Mouse (Mus musculus) brown adipose tissue, adult 24 weeks (tissue): ENCODE results near the gene Lrrk1. TPM values are rescaled to one million over a fixed set of nuclear protein-coding genes. Genes with fewer than 3 reads are reported as not detected.

Experiments used
- H3K27ac ChIP-seq: fragments of 200-500 bp; replicated peaks from 2 replicates; pipeline ENCODE4 v1.5.1; 2012; ENCODE audit warnings: low read depth, mild to moderate bottlenecking, low read length
- H3K4me1 ChIP-seq: fragments of 200-500 bp; 2 replicates; pipeline ENCODE4 v1.6.1; 2012; ENCODE audit warnings: low read length, mixed read lengths; ENCODE audit not compliant: control insufficient read depth, insufficient read depth, insufficient read length
- H3K4me3 ChIP-seq: fragments of 200-500 bp; 2 replicates; pipeline ENCODE4 v1.5.1; 2012; ENCODE audit warnings: low read depth, mild to moderate bottlenecking, low read length, moderate library complexity; ENCODE audit not compliant: insufficient read depth
- polyA plus RNA-seq: library from polyadenylated mRNA; stranded (reverse); fragments of >200 nt; gene quantifications from 2 replicates; pipeline ENCODE4 v1.2.4, GENCODE M21; 2012; ENCODE audit not compliant: missing spikeins, insufficient read depth, insufficient read length

Gene Lrrk1
- 2.1 and 2.5 TPM in 2 replicates for polyA plus RNA-seq

DNA sequence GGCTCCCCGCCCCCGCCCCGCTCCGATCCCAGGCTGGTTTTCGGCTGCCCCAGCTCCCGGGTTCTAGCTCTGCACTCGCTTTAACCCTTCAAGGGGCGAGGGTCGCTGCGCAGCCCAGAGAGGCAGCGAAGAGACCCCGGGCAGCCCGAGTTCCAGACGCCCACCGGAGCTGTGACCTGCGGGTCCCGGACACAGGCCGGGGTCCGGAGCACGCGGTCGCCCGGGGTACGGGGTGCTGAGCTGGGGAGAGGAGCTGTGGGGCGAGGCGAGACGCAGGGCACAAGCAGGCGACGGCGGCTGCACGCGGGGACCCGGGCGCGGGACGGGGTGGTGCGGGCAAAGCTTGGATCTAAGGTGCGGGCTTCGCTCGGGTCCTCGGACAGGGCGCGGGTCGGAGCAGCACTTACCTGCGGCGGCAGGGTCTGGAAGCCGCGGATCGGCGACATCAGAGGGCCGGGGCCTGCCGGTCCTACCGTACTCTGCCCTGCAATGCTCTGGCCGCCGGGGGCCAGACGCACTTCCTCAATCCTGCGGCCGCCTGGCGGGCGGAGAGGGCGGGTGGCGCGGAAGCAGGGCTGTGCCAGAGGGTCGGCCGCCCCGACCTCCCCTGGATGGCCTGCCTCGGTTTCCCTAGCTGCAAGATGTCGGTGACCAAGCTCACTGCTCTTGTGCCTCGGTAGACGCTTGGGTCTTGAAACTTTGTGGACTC lies at the start of gene Lrrk1:
TSS of gene Lrrk1 (minus strand) at position 538 of the 709 bp plus-strand sequence.
- peaks cover 19% of the 10 kb centered on the region; the same call in 1 of the 2 replicates for H3K4me1 ChIP-seq
- peak within 1 kb of the TSS; percentile 86 for H3K27ac ChIP-seq
- H3K4me3 ChIP-seq = peak within 1 kb of the TSS; percentile 64

GRCm38 (mm10) chr7:66434453-66434935 lies 46.3 kb upstream of the Lrrk1 start:
- H3K27ac ChIP-seq = no peak overlapping the region
- H3K4me3 ChIP-seq = no peak overlapping the region
- H3K4me1 ChIP-seq = no peaks in the 10 kb centered on the region

GRCm38 (mm10) chr7:66427437-66428161 lies 39.4 kb upstream of the Lrrk1 start, which contains the start of gene Aldh1a3:
Gene Aldh1a3, minus strand, starts transcription at chr7:66427517.
- H3K4me1 ChIP-seq = no peaks in the 10 kb centered on the region
- H3K27ac ChIP-seq = no peak within 1 kb of the TSS
- H3K4me3 ChIP-seq = peak within 1 kb of the TSS; percentile 40

DNA sequence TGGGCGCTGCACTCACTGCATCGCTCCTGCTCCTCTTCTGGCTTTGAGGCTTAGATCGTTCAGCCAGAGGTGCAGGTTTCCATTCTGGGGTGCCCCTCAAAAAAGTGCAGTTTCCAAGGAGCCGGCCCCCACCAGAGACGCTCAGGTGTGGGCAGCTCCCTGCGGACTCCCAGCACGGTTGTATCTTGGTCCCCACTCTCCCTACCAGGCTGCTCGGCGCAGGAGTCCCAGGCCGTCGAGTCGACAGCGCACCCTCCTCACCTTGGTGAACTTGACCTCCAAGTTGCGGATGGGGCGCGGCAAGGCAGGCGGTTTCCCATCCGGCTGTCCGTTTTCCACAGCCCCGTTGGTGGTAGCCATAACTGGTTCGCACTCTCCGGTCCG lies 38.9 kb upstream of the Lrrk1 start:
- H3K4me1 ChIP-seq = no peaks in the 10 kb centered on the region
- H3K27ac ChIP-seq = no peak overlapping the region
- peak overlapping the region; percentile 40 for H3K4me3 ChIP-seq

- Histone ChIP-seq H3K4me3 (no peak overlapping the region), H3K4me1 (no peaks in the 10 kb centered on the region), H3K27ac (no peak overlapping the region)
These were observed 33.8 kb upstream of the Lrrk1 start for GRCm38 (mm10) chr7:66421903-66422302.

DNA sequence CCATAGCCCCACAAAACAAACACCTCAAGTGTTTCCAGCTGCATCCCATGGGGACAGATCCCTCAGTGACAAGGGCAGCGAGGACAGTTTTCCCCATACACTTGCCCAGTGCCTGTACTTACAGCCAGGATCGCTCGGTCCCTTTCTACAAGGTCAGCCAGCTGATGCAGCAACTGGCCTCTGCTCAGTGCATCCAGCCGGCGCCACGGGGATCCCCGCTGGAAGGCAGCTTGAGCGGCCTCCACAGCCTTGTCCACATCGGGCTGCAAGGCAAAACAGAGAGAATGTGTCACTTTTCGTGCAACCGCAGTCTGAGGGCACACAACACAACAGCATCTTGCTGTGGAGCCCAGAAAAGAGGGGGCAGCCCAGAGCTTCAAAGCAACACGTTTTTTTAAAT lies 30.8 kb upstream of the Lrrk1 start:
- H3K4me3 ChIP-seq = no peak overlapping the region
- H3K4me1 ChIP-seq = no peaks in the 10 kb centered on the region
- no peak overlapping the region for H3K27ac ChIP-seq

DNA sequence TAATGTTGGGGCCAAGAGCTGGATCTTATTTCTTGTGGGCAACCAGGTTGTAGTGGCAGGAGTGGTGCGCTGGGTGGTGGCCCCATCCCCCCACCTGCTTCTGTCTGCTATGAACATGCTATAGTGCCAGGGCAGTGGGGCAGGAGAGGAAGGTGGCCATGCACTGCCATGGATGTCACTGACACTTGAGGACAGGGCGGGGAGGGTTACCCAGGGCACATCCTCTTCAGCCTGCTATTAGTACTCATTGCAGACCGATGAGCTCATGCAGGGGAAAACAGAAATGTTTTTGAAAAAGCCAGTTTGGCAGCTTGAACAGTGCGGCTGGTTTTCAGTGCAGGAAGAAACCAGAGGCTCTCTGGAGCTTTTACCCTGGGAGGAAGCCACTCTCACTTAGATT lies 28.7 kb upstream of the Lrrk1 start:
- Histone ChIP-seq H3K4me1 (no peaks in the 10 kb centered on the region), H3K27ac (no peak overlapping the region), H3K4me3 (no peak overlapping the region)

DNA sequence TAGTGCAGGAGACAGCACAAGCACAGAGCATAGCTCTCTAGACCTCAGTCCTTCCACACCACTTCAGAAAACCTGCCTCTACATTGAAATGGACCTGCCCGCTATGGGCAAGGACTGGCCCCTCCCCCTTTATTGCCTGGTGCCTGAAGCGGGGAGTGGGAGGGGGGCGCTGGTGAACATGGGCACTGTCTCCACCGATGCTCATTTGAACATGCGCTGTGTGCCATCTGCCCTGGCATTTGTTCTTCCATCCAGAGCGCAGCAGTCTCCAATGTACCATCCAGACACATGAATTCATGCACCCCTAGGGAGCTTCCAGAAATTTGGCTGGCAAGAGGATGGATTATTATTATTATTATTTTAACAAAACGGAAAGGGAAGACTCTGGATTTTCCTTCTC lies 24.9 kb upstream of the Lrrk1 start:
- H3K27ac ChIP-seq = no peak overlapping the region
- no peaks in the 10 kb centered on the region for H3K4me1 ChIP-seq

GRCm38 (mm10) chr7:66409433-66409832 lies 21.3 kb upstream of the Lrrk1 start:
- Histone ChIP-seq H3K4me3 (no peak overlapping the region), H3K27ac (no peak overlapping the region), H3K4me1 (peaks cover 20% of the 10 kb centered on the region)

More for the DNA sequence above, 24.9 kb upstream of the Lrrk1 start:
- no peak overlapping the region for H3K4me3 ChIP-seq

- Histone ChIP-seq H3K4me1 (peaks cover 20% of the 10 kb centered on the region), H3K4me3 (no peak overlapping the region), H3K27ac (no peak overlapping the region)
These were observed 18.8 kb upstream of the Lrrk1 start for GRCm38 (mm10) chr7:66406971-66407370.

- H3K27ac ChIP-seq = peak overlapping the region; percentile 7; the same call in 1 of the 2 replicates
- no peak overlapping the region for H3K4me3 ChIP-seq
These were observed 18.0 kb upstream of the Lrrk1 start for GRCm38 (mm10) chr7:66405951-66406721.

DNA sequence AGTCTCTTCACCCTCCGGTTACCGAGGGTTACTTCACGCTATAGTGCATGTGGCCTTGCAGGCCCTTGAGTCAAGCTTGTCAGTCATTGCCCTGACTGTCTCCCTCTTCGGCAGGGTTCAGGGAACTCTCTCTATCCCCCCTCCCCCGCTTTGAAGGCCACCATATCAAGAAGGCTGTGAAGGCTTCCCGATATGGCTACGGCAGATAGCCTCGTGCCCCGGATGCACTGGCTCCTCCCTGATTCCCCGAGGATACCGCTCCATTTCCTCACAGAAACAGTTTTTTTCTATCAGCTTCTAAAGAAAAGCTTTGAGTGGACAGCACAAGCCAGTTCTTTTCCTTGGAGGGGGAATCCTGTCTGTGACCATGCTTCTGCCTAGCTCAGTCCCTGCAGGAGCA lies 17.4 kb upstream of the Lrrk1 start:
- Histone ChIP-seq H3K4me3 (no peak overlapping the region), H3K27ac (peak overlapping the region; percentile 7; the same call in 1 of the 2 replicates), H3K4me1 (peaks cover 20% of the 10 kb centered on the region)

More at GRCm38 (mm10) chr7:66405951-66406721, 18.0 kb upstream of the Lrrk1 start:
- H3K4me1 ChIP-seq = peaks cover 20% of the 10 kb centered on the region

GRCm38 (mm10) chr7:66404802-66405201 lies 16.7 kb upstream of the Lrrk1 start:
- no peak overlapping the region for H3K27ac ChIP-seq
- H3K4me1 ChIP-seq = peaks cover 20% of the 10 kb centered on the region
- no peak overlapping the region for H3K4me3 ChIP-seq

DNA sequence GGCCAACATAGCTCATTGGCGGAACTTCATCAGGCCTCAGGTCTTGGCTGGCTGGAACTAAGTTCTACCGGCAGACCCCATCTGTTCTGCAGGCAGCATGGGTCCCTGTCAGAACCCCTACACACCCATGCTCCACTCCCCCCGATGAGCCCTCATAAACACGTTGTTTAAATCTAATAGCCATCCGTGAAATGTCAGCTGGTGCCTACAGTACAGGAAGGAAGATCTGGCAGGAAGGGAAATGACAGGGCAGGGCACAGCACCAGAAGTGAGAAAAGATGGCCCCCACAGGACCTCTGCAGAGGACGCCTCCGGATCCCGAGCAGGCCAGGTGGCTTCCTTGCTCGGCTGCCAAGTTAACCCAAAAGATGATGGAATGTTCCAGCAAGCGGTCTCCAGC lies 16.0 kb upstream of the Lrrk1 start:
- no peak overlapping the region for H3K4me3 ChIP-seq
- no peak overlapping the region for H3K27ac ChIP-seq
- H3K4me1 ChIP-seq = peaks cover 20% of the 10 kb centered on the region

- no peak overlapping the region for H3K4me3 ChIP-seq
- peaks cover 20% of the 10 kb centered on the region for H3K4me1 ChIP-seq
- H3K27ac ChIP-seq = no peak overlapping the region
These were observed 14.7 kb upstream of the Lrrk1 start for GRCm38 (mm10) chr7:66402876-66403275.
